Mouse (Mus musculus): ENCODE measurements around the gene Dclk2. TPM values are rescaled to one million over a fixed set of nuclear protein-coding genes. Genes with fewer than 3 reads are reported as not detected.

Gene Dclk2
- total and polyA plus RNA-seq, 2 experiments from 2014 or later = 1.3 to 9.2 TPM

DNA sequence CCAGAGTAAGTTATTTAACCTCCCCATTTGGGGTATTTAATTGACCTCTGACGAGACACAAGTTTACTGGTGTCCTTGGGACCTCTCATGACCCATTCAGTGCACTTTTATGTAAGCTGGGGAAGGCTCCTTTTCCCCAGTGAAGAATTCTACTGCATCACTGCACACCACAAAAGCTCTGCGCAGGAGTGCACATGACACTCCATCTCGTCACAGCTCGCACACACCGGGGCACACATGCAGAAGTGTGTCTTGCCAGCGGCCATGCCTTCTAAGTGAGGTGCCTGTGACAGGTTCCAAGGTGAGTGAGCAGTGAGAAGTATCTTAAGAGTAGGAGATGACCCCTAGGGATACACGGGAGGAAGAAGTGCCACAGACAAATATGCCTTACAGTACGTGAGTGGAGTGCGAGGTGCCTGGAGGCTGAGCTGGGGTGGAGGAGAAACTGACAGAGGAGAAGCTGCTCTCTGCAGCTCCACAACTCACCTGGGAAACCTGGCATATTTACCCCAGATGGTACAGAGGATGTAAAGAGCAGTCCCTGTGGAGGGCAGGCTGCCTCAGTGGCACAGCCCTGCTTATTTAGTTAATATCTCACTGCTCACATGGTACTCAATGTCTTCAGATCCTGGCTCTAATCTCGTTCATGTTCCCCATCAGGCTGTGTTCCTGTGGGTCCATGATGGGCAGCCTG is 58.3 kb downstream of the Dclk2 start:
- Histone ChIP-seq H3K4me1 (ENCODE audit: control insufficient read depth, insufficient read depth) (no peaks in the 10 kb centered on the region), H3K9ac (replicated peaks; ENCODE audit: low read depth, low read length) (no peak overlapping the region), H3K4me3 (ENCODE audit: low read depth, low read length) (no peak overlapping the region), H3K27ac (ENCODE audit: low read depth) (no peak overlapping the region), H3K36me3 (replicated peaks; ENCODE audit: control insufficient read depth, insufficient read depth, low read length) (no peaks in the 10 kb centered on the region), H3K27me3 (ENCODE audit: control insufficient read depth, insufficient read depth, low read length) (no peaks in the 10 kb centered on the region), H3K4me2 (ENCODE audit: low read depth, low read length) (no peak overlapping the region), H3K9me3 (replicated peaks; ENCODE audit: control insufficient read depth, low read length) (no peaks in the 10 kb centered on the region)
- ATAC-seq (ENCODE audit: insufficient read depth, low read depth) (no peak), DNase-seq (ENCODE audit: low spot score) (no peak)
- WGBS = 76% methylated on average over 10 of the region's 10 CpGs
- TF ChIP-seq CTCF (IDR thresholded peaks at IDR 0.05; ENCODE audit: low read depth) (no peak), EP300 (IDR thresholded peaks at IDR 0.05; ENCODE audit: low read depth) (no peak)

- Histone ChIP-seq H3K4me2 (ENCODE audit: low read depth, low read length) (no peak overlapping the region), H3K9ac (replicated peaks; ENCODE audit: low read depth, low read length) (no peak overlapping the region), H3K27me3 (ENCODE audit: control insufficient read depth, insufficient read depth, low read length) (no peaks in the 10 kb centered on the region), H3K36me3 (replicated peaks; ENCODE audit: control insufficient read depth, insufficient read depth, low read length) (no peaks in the 10 kb centered on the region), H3K27ac (ENCODE audit: low read depth) (no peak overlapping the region), H3K4me1 (ENCODE audit: control insufficient read depth, insufficient read depth) (no peaks in the 10 kb centered on the region), H3K9me3 (replicated peaks; ENCODE audit: control insufficient read depth, low read length) (no peaks in the 10 kb centered on the region), H3K4me3 (ENCODE audit: low read depth, low read length) (no peak overlapping the region)
- WGBS = 84% methylated on average over 2 of the region's 2 CpGs
- DNase-seq (ENCODE audit: low spot score) (no peak), ATAC-seq (ENCODE audit: insufficient read depth, low read depth) (no peak)
- no peak for TF ChIP-seq CTCF (IDR thresholded peaks at IDR 0.05; ENCODE audit: low read depth)
- no peak for TF ChIP-seq EP300 (IDR thresholded peaks at IDR 0.05; ENCODE audit: low read depth)
These were observed 60.9 kb downstream of the Dclk2 start for GRCm38 (mm10) chr3:86859791-86860190.

- no peak for DNase-seq (ENCODE audit: low spot score)
- no peak overlapping the region for H3K27ac ChIP-seq (ENCODE audit: low read depth)
- no peak overlapping the region for H3K4me2 ChIP-seq (ENCODE audit: low read depth, low read length)
- no peak overlapping the region for H3K9ac ChIP-seq (replicated peaks; ENCODE audit: low read depth, low read length)
- H3K27me3 ChIP-seq (ENCODE audit: control insufficient read depth, insufficient read depth, low read length) = no peaks in the 10 kb centered on the region
- no peaks in the 10 kb centered on the region for H3K4me1 ChIP-seq (ENCODE audit: control insufficient read depth, insufficient read depth)
- no peaks in the 10 kb centered on the region for H3K9me3 ChIP-seq (replicated peaks; ENCODE audit: control insufficient read depth, low read length)
- TF ChIP-seq CTCF (IDR thresholded peaks at IDR 0.05; ENCODE audit: low read depth) (no peak), EP300 (IDR thresholded peaks at IDR 0.05; ENCODE audit: low read depth) (no peak)
- H3K36me3 ChIP-seq (replicated peaks; ENCODE audit: control insufficient read depth, insufficient read depth, low read length) = no peaks in the 10 kb centered on the region
- 96% methylated on average over 5 of the region's 5 CpGs for WGBS
- ATAC-seq (ENCODE audit: insufficient read depth, low read depth) = no peak
- no peak overlapping the region for H3K4me3 ChIP-seq (ENCODE audit: low read depth, low read length)
These were observed 62.0 kb downstream of the Dclk2 start for GRCm38 (mm10) chr3:86858699-86859098.

- Histone ChIP-seq H3K9me3 (replicated peaks; ENCODE audit: control insufficient read depth, low read length) (no peaks in the 10 kb centered on the region), H3K36me3 (replicated peaks; ENCODE audit: control insufficient read depth, insufficient read depth, low read length) (no peaks in the 10 kb centered on the region), H3K27me3 (ENCODE audit: control insufficient read depth, insufficient read depth, low read length) (no peaks in the 10 kb centered on the region), H3K4me3 (ENCODE audit: low read depth, low read length) (no peak overlapping the region), H3K4me1 (ENCODE audit: control insufficient read depth, insufficient read depth) (no peaks in the 10 kb centered on the region), H3K4me2 (ENCODE audit: low read depth, low read length) (no peak overlapping the region), H3K9ac (replicated peaks; ENCODE audit: low read depth, low read length) (no peak overlapping the region), H3K27ac (ENCODE audit: low read depth) (no peak overlapping the region)
- DNase-seq (ENCODE audit: low spot score) = no peak
- WGBS = 90% methylated on average over 8 of the region's 8 CpGs
- ATAC-seq (ENCODE audit: insufficient read depth, low read depth) = no peak
- TF ChIP-seq CTCF (IDR thresholded peaks at IDR 0.05; ENCODE audit: low read depth) (no peak), EP300 (IDR thresholded peaks at IDR 0.05; ENCODE audit: low read depth) (no peak)
These were observed 62.7 kb downstream of the Dclk2 start for GRCm38 (mm10) chr3:86857833-86858398.

DNA sequence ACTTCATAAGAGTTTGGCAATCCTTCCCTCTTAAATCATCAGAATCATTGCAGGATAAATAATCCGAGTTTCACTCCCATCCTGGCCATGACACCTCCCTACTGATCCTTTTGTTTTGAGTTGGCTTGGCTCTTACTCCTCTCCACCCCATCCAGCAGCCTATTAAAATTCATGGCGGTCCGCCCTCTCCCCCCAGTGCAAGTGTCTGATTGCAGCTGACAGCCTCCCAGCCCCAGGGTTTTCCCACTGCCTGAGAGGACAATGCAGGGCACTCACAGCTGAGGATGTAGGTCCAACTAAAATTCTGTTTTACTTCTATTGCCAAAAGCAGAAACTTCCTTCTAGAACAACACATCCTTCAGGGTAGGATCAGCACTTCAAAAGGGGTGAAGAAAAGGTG is 67.8 kb downstream of the Dclk2 start:
- Histone ChIP-seq H3K36me3 (replicated peaks; ENCODE audit: control insufficient read depth, insufficient read depth, low read length) (no peaks in the 10 kb centered on the region), H3K4me1 (ENCODE audit: control insufficient read depth, insufficient read depth) (no peaks in the 10 kb centered on the region), H3K4me3 (ENCODE audit: low read depth, low read length) (no peak overlapping the region), H3K9me3 (replicated peaks; ENCODE audit: control insufficient read depth, low read length) (no peaks in the 10 kb centered on the region), H3K9ac (replicated peaks; ENCODE audit: low read depth, low read length) (no peak overlapping the region), H3K27ac (ENCODE audit: low read depth) (no peak overlapping the region), H3K27me3 (ENCODE audit: control insufficient read depth, insufficient read depth, low read length) (no peaks in the 10 kb centered on the region), H3K4me2 (ENCODE audit: low read depth, low read length) (no peak overlapping the region)
- no peak for ATAC-seq (ENCODE audit: insufficient read depth, low read depth)
- no peak for TF ChIP-seq CTCF (IDR thresholded peaks at IDR 0.05; ENCODE audit: low read depth)
- no peak for TF ChIP-seq EP300 (IDR thresholded peaks at IDR 0.05; ENCODE audit: low read depth)
- WGBS = 57% methylated on average over 3 of the region's 3 CpGs
- no peak for DNase-seq (ENCODE audit: low spot score)

DNA sequence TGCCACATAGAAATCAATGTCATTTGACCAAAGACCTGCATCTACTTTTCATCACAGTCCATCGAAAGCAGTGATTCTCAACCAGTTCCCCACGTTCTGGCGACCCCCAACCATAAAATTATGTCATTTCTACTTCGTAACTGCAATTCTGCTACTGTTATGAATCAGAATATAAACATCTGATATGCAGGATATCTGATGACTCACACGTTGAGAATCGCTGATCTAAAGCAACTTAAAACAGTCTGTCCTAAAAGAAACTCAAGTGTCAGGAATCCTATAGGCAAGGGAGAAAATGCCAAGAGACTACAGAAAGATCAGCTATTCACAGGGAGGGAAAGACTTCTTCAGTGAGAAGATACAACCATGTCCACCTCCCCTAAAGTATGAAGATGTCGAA is 69.5 kb downstream of the Dclk2 start:
- Histone ChIP-seq H3K9ac (replicated peaks; ENCODE audit: low read depth, low read length) (no peak overlapping the region), H3K4me2 (ENCODE audit: low read depth, low read length) (no peak overlapping the region), H3K9me3 (replicated peaks; ENCODE audit: control insufficient read depth, low read length) (no peaks in the 10 kb centered on the region), H3K4me1 (ENCODE audit: control insufficient read depth, insufficient read depth) (no peaks in the 10 kb centered on the region), H3K36me3 (replicated peaks; ENCODE audit: control insufficient read depth, insufficient read depth, low read length) (no peaks in the 10 kb centered on the region), H3K27me3 (ENCODE audit: control insufficient read depth, insufficient read depth, low read length) (no peaks in the 10 kb centered on the region), H3K4me3 (ENCODE audit: low read depth, low read length) (no peak overlapping the region), H3K27ac (ENCODE audit: low read depth) (no peak overlapping the region)
- no peak for DNase-seq (ENCODE audit: low spot score)
- ATAC-seq (ENCODE audit: insufficient read depth, low read depth) = no peak
- no peak for TF ChIP-seq EP300 (IDR thresholded peaks at IDR 0.05; ENCODE audit: low read depth)
- no peak for TF ChIP-seq CTCF (IDR thresholded peaks at IDR 0.05; ENCODE audit: low read depth)
- 78% methylated on average over 7 of the region's 7 CpGs for WGBS

All from heart, postnatal 0 days (tissue).